Mouse (Mus musculus): ENCODE results near the gene Kdm2a.

Gene Kdm2a

DNA sequence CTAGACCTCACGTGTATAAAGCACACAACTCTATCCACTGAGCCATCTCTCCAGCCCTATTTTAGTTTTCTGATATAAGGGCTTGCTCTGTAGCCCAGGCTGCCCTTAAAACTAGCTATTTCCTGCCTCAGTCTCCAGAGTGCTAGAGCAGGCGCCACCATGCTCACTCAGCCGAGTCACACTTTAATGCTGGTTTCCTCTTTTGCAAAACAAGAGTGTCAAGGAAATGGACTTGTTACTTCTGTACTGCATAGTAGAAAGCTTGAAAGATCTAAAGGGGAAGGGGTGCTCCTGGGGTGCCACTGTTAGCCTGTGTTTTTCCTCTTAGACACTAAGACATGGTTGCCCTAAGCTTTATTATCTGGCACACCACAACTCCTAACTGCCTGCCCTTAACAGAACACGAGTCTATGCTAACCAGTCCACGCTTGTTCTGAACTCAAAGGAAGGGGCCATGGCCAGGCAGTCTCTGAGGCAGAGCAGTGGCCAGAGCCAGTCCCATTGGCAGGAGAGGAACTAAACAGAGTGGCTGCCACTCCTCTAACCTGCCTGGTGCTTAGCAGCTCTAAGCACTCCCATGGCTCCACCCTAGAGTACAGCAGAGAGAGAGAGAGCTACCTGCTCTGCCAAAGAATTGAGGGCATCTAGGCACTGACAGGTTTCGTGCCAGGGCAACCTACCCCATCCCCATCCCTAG, 98.4 kb downstream of the Kdm2a start:
- no peak for DNase-seq (ENCODE audit: low spot score in 2 of 2)

DNA sequence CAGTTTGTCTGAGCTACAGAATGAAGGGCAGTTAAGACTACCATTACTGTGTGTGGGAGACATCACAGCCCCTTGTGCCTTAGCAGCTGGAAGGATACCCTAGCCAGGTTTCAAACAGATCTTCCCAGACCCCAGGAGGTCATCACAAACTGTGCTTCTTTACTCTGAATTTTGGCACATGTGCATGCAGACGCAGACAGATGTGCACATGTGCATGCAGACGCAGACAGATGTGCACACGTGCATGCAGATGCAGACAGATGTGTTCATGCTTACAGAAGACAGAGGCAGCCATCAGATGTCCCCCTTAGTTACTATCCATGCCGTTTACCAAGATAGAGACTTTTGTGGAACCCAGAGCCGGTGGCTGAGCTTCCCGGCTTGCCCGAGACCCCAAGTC, 99.0 kb downstream of the Kdm2a start:
- no peak for DNase-seq (ENCODE audit: low spot score in 2 of 2)

DNA sequence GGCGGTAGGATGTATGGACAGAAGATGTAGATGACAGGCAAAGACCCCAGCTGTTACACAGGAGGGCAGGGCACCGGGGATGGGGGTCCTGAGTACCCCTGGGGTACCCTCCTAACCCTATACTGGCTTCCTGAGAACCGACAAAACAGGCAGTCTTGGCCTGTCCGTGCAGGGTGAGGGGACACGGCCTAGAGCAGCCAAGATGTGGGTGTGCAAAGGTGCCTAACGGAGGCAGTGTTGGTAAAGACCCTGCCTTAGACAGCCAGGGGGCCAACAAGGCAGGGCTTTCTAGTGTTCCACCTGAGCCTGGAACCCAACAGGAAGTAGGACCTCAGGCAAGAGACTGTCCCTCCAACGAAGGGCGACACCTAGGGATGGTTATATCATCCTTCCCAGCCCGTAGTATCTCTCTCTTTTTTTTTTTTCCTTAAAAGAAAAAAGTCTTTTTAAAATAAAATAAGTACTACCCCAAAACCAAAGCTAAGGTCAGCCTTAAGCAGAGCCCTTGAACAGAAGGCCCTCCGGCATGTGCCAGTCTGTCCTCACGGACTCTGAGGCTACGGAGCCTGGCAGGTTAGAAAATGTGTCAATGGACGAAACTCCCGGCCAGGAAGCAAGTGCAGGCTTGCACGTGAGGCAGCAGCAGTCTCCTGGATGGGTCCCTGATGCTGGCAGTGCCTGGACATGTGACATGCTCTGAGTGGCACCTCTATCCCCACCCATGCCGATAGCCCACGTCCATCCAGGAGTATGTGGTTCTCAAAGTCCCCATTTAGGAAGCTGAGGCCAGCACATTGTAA, 99.6 kb downstream of the Kdm2a start:
- no peak for DNase-seq (ENCODE audit: low spot score in 2 of 2)

DNA sequence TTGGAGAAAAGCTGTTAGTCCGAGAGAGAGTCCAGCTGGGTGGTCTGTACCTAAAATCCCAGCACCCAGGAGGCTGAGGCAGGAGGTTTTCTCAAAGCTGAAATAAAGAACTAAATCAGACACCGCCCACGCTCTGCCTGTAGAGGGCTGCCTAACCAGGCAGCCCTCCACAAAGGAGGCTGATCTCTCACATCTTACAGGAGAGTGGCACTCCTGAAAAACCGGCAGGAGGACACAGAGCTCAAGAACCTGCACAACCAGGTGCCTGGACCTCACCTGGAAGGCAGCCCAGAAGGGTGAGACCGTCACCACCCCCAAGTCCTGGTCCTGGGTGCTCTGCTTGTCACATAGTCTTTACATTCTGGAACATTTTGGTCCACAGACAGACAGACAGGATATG, 100.2 kb downstream of the Kdm2a start:
- no peak for DNase-seq (ENCODE audit: low spot score in 2 of 2)

DNA sequence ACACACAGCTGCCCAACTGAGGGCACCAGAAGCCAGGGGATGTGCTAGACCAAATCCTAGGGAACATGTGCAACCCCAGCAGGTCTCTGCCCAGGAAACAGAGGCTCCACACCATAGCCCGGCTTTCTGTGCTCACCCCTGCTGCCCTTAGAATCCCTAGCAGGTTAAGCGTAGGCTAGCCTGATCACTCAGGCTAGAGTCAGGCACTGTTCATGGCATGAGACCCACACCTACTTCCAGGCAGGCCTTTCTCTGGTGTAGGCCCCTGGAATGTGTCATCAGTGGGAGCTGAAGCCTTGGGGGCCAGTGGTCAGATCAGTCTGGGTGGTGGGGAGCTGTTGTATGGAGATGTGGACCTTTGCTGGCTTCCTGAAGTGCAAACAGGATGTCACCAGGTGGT, 101.5 kb downstream of the Kdm2a start:
- no peak for DNase-seq (ENCODE audit: low spot score in 2 of 2)

DNA sequence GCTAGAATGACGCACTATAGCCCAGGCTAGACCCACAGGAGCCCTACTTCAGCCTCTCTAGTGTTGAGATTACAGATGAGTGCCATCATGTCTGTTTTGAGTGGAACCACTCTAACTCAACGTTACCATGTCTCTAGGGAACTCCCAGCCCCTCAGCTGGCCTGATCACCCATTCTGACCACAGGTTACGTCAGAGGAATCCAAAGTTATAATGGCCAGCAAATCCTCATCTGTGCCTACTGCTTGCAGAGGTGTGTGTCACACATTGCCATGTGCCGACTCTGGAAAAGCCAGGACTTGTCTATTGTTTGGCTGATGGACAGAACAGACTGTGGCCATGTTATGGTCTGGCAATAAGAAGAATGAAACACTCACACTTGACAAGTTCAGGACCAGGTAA, 102.7 kb downstream of the Kdm2a start:
- no peak for DNase-seq (ENCODE audit: low spot score in 2 of 2)

DNA sequence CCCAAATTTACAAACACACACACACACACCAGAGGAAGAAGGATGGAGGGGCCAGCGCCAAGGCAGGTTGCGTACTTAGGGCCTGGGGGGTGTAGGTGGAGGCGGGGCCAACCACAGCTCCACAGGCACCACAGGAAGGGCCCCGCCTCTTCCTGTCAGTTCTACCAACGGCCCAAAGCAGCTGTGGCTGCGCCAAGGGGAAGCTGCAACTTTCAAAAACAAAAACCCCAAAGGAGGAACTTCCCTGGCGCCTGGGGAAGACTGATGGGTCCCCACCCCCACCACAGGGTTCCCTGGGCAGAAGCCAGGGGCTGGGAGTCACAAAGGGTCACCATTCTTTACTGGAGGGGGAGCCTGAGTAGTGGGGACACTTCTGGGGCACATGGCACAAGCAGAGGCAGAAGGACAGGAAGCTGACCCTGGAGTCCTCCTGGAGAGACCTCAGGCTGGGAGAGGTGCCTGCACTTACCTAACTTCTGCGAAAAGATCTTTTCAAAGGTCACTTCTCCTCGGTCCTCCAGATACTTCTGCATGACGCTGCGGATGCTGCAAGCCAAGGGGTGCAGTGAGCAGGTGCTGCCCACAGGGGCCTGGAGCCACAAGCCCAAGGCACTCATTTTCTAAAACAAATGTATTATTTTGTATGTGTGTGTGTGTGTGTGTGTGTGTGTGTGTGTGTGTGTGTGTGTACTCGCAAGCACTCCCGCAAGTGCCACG, 103.5 kb downstream of the Kdm2a start:
- no peak for DNase-seq (ENCODE audit: low spot score in 2 of 2)

DNA sequence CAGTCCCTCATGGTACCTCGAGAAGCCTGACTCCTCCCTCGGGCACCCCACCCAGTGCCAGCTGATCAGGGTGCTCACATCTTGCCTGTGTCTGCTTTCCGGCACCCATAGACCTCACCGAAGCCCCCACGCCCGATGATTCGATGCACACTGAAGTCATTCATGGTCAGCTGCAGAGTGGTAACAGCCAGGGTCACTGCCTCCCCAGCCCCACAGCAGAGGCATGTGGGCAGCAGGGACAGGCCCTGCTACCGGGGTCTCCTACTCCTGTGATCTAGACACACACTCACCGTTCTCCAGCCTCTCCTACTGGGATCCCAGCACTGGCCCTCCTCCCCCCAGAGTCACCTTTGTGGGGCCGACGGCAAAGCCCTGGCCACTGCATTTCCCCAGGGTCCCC, 106.9 kb downstream of the Kdm2a start:
- DNase-seq (ENCODE audit: low spot score in 2 of 2) = no peak

DNA sequence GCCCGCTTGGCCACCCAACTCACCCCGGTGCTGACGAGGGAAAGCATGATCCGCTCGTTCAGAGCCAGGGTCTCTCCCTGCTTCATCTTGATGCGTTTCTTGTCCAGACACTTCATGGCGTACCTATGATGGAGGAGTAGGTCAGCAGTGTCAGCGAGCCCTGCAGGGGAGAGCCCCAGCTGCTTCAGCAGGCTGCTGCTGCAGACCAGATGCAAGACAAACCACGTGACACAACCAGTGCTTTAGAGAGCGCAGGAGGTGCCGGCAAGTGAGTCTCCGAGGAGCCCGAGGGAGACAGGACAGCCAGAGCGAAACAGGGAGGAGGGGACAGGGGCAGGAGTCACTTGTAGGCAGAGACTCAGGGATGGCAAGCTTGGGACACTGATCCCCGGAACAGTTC, 107.3 kb downstream of the Kdm2a start:
- no peak for DNase-seq (ENCODE audit: low spot score in 2 of 2)

DNA sequence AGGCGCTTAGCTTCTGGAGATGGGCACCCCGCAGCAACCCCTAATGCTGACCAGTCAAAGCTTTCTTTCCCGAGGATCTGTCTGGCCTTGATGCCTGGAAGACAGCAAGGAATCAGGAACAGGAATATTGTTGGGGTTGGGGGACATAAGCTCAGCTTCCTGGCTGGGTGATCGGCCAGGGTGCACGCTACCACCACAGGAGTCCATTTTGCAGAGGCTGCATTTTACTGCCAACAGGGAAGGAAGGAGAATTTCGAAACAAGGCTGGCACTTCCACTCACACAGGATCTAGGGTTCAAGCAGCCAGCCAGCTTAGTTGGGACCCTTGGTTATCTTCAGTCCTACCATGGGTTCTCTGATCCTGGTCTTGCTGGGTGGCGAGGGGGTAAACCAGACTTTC, 114.4 kb downstream of the Kdm2a start:
- DNase-seq (ENCODE audit: low spot score in 2 of 2) = no peak

DNA sequence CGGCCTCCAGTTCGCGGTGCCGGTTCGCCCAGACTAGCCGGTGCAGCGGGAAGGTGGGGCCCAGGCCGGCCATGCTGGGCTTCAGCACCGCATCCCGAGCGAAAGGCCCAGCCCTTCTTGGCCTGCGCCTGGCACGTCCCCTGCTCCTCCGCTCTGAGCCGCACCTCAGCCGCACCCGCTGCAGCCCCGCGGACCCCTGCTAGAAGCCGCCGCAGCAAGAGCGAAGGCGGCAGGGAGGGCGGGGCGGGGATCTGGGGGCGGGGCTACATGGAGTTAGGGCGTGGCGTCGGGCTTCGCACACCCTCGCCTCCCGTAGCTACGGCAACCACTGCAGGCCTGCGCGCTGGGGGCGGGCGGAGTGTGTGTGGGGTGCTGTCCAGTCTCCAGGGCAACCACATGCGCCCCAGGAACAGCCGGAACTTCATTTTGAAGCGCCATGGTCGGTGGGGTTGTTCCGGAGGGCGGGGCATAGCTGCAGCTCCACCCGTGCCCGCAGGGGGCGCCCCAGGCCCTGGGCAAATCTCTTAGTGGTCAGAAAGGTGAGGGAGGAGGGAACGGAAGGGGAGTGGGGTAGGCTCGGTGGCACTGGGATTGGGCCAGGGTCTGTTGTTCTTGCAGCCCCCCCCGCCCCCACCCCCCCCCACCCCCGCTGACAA, 115.1 kb downstream of the Kdm2a start, which contains the start of gene Ankrd13d:
Gene Ankrd13d, minus strand, starts transcription at position 240 of the 656 bp plus-strand sequence.
- DNase-seq (ENCODE audit: low spot score in 2 of 2) = peak; percentile 92

DNA sequence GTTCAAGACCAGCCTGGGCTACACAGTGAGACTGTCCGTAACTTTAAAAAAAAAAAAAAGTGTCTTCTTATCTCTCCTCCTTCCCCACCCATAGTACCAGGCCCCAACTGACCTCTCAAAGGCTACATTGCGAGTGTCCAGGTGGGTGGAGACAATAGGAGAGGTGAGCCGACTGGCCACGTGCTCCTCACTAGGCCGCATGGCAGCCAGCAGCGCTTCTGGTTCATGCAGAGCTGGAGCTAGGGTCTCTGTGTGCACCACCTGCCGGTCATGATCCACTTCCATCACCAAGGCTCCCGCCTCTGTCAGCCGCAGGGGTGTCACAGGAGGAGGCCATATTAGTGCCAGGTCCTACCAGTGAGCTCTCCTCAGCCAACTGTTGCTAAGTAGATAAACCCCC, 117.7 kb downstream of the Kdm2a start:
- no peak for DNase-seq (ENCODE audit: low spot score in 2 of 2)

DNA sequence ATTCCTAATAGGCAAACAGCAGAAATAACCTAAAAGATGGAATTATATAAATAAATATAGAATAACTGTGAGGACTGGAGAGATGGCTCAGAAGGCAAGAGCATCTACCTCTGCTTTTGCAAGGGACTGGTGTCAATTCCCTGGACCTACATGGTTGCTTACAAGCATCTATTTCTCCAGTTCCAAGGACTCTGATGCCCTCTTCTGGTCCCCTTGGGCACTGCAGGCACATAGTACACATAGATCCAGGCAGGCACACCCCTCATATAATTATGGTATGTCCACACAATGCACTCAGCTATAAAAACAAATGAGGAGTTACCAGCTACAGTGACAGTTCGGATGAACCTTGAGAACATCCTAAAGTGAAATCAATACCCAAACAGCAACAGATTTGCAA, 118.6 kb downstream of the Kdm2a start:
- DNase-seq (ENCODE audit: low spot score in 2 of 2) = no peak

DNA sequence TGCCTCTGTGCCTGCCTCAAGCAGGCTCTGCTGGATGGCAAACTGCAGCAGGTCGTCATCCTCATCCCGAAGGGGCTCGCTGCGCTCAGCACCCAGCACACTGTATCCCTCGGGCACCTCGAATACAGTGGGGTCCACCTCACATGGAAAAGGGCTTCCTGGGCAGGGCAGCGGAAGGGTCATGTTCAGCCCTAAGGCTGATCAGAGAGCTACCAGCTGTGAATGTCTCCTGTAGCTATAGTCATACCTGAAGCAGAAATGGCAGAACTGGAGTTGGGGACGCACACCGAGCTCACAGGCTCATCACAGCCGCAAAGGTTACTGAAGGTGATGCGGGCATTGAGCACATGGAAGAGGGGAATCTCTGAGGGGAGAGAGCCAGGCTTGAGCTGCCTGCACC, 127.1 kb downstream of the Kdm2a start:
- DNase-seq (ENCODE audit: low spot score in 2 of 2) = no peak

DNA sequence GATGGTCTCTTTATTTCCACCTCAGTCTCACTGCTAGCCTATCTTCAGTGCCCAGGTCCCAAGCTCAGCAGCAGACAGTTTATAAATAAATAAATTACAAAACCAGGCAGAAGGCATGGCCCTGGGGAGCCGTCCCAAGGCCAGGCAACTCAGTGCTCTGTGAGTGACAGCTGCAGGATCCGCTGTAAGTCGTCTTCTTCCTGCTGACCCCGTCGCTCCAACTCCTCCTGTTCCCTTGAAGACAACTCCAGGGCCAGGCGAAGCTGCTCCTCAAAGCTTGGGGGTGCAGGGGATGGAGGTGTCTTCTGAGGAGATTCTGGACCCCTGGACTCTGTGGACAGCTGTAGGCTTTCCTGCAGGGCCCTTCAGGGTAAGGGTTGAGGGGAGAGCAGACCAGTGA, 127.9 kb downstream of the Kdm2a start:
- no peak for DNase-seq (ENCODE audit: low spot score in 2 of 2)

DNA sequence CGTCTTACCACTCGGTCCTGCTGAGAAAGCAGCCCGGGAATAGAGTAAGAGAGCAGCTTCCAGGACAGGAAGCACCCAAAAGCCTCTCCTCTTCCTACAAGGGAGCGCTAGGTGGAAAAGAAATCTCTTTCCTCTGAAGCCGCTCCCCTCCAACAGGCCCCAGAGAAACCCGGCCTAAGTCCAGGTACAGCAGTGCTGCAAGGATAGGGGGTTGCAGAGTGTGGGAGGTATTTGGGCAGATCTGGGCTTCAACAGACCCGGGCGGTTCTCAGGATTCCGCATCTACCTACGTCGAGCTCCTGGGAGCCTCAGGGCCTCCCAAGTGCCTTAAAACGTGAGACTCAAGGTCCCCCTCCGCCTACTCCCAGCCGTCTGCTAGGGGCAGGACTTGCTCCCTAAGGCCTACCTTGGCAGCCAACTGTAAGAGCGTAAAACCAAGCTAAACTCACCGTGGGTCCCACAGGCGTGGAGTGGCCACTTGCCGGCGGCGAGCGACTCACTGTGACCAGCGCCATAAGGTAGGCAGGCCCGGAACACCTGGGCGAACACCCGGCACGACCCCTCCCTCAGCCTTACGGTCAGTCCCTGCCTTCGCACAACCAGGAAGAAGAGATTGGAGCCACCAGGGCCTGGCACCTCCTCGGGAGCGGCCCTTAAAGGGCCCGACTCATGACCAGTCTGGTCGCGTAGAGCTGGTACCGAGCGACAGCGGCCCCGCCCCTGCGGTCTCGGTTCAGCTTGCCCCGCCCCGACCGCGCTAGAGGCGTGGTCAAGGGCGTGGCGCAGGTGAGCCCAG, 129.3 kb downstream of the Kdm2a start, which contains the start of gene Ssh3:
Gene Ssh3, minus strand, starts transcription at position 615 of the 796 bp plus-strand sequence.
- DNase-seq (ENCODE audit: low spot score in 2 of 2) = peak; percentile 35 to 53

DNA sequence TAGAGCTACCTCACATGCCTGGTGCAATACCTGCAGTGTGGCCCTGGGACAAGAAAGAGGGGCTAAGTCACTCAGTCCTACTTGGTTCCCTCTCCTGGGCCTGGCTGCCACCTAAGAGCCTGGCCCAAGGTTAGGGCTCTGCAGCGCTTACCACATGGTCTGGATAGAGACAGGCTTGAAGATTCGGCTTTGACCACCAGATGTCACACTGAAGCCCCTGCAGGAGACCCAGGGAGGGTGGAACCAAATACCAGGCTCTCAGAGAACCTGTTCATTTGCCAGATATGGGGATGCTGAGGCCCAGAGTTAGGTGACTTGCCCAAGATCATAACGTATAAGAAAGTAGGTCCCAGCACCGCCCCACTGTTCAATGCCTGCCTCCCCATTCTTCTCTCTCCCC, 132.1 kb downstream of the Kdm2a start:
- no peak for DNase-seq (ENCODE audit: low spot score in 2 of 2)

Data from frontal cortex, postnatal 25 days (tissue).